Mouse (Mus musculus) hindbrain, embryonic 14.5 days (tissue): Measurements from ENCODE around the gene Cxcl1. TPM values are rescaled to one million over a fixed set of nuclear protein-coding genes. Genes with fewer than 3 reads are reported as not detected.

Source experiments
- ATAC-seq: fragments of 200-750 bp; cut with Nextera tagmentation; 2 replicates; pipeline ENCODE4 v1.8.0; 2017; ENCODE audit warnings: moderate number of reproducible peaks, mild to moderate bottlenecking, moderate TSS enrichment, moderate library complexity; ENCODE audit not compliant: low FRiP score
- DNase-seq: peaks from one replicate; pipeline ENCODE4 v3.0.0-alpha.2; 2015; ENCODE audit warnings: low spot score
- H3K27ac ChIP-seq: fragments of 300-500 bp; sonication (generic); 2 replicates; pipeline ENCODE4 v1.5.1; 2014; ENCODE audit warnings: mild to moderate bottlenecking, moderate library complexity
- H3K27me3 ChIP-seq: fragments of 300-500 bp; sonication (generic); 2 replicates; pipeline ENCODE4 v1.6.1; 2014; ENCODE audit warnings: mild to moderate bottlenecking, low read length, mixed read lengths; ENCODE audit not compliant: control insufficient read depth, insufficient read depth
- H3K36me3 ChIP-seq: fragments of 300-500 bp; sonication (generic); replicated peaks from 2 replicates; pipeline ENCODE4 v1.6.1; 2014; ENCODE audit not compliant: control insufficient read depth, insufficient read depth
- H3K4me1 ChIP-seq: fragments of 300-500 bp; sonication (generic); replicated peaks from 2 replicates; pipeline ENCODE4 v1.6.1; 2014; ENCODE audit warnings: antibody characterized with exemption, low read length, mixed read lengths; ENCODE audit not compliant: control insufficient read depth, insufficient read depth
- H3K4me2 ChIP-seq: fragments of 300-500 bp; sonication (generic); replicated peaks from 2 replicates; pipeline ENCODE4 v1.6.1; 2014; ENCODE audit warnings: mild to moderate bottlenecking, moderate library complexity
- H3K4me3 ChIP-seq: fragments of 300-500 bp; sonication (generic); replicated peaks from 2 replicates; pipeline ENCODE4 v1.5.1; 2014; ENCODE audit warnings: mild to moderate bottlenecking, low read length
- H3K9ac ChIP-seq: fragments of 300-500 bp; sonication (generic); 2 replicates; pipeline ENCODE4 v1.6.1; 2014
- H3K9me3 ChIP-seq: fragments of 300-500 bp; sonication (generic); 2 replicates; pipeline ENCODE4 v1.6.1; 2016; ENCODE audit warnings: low read length; ENCODE audit not compliant: control insufficient read depth
- WGBS: fragments of 180-500 bp; shearing (Covaris S2); extraction: QIAGEN DNeasy Blood & Tissue Kit; methylation state at CpG from one replicate; pipeline ENCODE4 v1.1.7; 2014; 5-methylcytosine and 5-hydroxymethylcytosine counted together
- polyA plus RNA-seq: library from polyadenylated mRNA; unstranded; fragments of >200 nt; fragmentation: Nextera tagmentation; extraction: Ambion mirVana; gene quantifications from 2 replicates; pipeline ENCODE4 v1.2.1, GENCODE M21; 2014

Cxcl1 gene
- polyA plus RNA-seq, 1 experiment from 2014 or later: 0.64 TPM

DNA sequence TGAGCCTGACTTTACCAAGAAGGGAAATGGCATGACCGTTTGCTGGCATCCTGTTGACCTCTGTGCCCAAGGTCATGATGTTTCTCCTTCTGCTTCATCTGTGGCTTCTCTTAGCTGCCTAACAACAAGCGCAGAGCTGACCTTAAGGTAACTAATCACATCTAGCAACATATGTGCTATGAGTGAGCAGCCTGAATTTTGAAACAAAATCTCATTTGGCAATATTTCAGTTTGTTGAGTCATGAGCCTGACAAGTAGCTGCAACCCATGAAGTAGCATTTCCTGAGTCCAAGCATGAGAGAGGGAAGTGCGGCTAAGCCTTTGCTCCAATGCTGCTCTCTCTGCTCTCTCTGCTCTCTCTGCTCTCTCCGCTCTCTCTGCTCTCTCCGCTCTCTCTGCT, 9.4 kb upstream of the Cxcl1 start:
- Histone ChIP-seq H3K4me3 (no peak overlapping the region), H3K4me2 (no peak overlapping the region), H3K9ac (no peak overlapping the region), H3K27ac (no peak overlapping the region), H3K9me3 (no peaks in the 10 kb centered on the region), H3K36me3 (no peaks in the 10 kb centered on the region), H3K27me3 (no peaks in the 10 kb centered on the region), H3K4me1 (no peaks in the 10 kb centered on the region)
- WGBS: 97% methylated on average over 5 of the region's 5 CpGs
- DNase-seq: no peak
- ATAC-seq: no peak

GRCm38 (mm10) chr5:90882146-90882545, 8.9 kb upstream of the Cxcl1 start:
- Histone ChIP-seq H3K9me3 (no peaks in the 10 kb centered on the region), H3K9ac (no peak overlapping the region), H3K27me3 (no peaks in the 10 kb centered on the region), H3K27ac (no peak overlapping the region), H3K4me2 (no peak overlapping the region), H3K36me3 (no peaks in the 10 kb centered on the region), H3K4me3 (no peak overlapping the region), H3K4me1 (no peaks in the 10 kb centered on the region)
- ATAC-seq (no peak), DNase-seq (no peak)
- WGBS: 78% methylated on average over 5 of the region's 5 CpGs

DNA sequence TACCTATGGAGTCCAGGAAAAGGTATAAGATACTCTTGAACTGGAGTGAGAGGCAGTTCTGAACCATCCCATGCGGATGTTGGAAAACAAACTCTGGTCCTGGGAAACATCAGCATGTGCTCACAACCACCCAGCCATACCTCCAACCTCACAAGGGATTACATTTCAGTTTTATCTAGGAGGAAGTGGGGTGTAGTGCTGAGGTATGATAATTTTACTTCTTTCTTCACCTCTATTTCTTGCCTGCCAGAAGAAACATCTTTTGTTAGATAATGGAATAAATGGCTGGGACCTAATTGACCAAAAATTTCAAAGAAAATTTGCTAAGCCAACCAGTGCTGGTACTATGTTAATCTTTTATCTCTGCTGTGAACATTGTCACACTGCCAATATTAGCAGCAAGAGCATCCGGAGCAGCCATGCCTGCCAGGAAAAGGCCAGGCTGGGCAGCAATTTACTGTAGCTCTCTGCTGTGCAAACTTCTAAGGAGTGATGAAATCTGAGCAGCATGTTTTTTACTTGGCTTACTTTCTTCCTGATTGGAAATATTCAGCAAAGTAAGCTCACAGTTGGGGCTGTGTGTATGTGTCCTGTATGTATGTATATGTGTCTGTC, 6.3 kb upstream of the Cxcl1 start:
- ATAC-seq: no peak
- Histone ChIP-seq H3K9me3 (no peaks in the 10 kb centered on the region), H3K4me1 (no peaks in the 10 kb centered on the region), H3K36me3 (no peaks in the 10 kb centered on the region), H3K27ac (no peak overlapping the region), H3K4me3 (no peak overlapping the region), H3K27me3 (no peaks in the 10 kb centered on the region), H3K9ac (no peak overlapping the region), H3K4me2 (no peak overlapping the region)
- WGBS: 77% methylated on average over 2 of the region's 2 CpGs
- DNase-seq: no peak

- H3K9ac ChIP-seq: no peak overlapping the region
- no peaks in the 10 kb centered on the region for H3K36me3 ChIP-seq
- 81% methylated on average over 5 of the region's 5 CpGs for WGBS
- H3K27ac ChIP-seq: no peak overlapping the region
- peaks cover 5% of the 10 kb centered on the region; the same call in 1 of the 2 replicates for H3K4me1 ChIP-seq
- no peak overlapping the region for H3K4me3 ChIP-seq
- DNase-seq (no peak), ATAC-seq (no peak)
- no peaks in the 10 kb centered on the region for H3K9me3 ChIP-seq
- peaks cover 5% of the 10 kb centered on the region; the same call in 1 of the 2 replicates for H3K27me3 ChIP-seq
- no peak overlapping the region for H3K4me2 ChIP-seq
These were observed 2.4 kb upstream of the Cxcl1 start for GRCm38 (mm10) chr5:90888661-90889060.

GRCm38 (mm10) chr5:90891464-90891813, 398 bp downstream of the Cxcl1 start:
- Histone ChIP-seq H3K4me2 (peak overlapping the region; percentile 98), H3K27ac (no peak overlapping the region), H3K4me1 (peaks cover 5% of the 10 kb centered on the region; the same call in 1 of the 2 replicates), H3K4me3 (peak overlapping the region; percentile 43), H3K27me3 (peaks cover 5% of the 10 kb centered on the region; the same call in 1 of the 2 replicates), H3K9me3 (no peaks in the 10 kb centered on the region), H3K9ac (peak overlapping the region; percentile 64), H3K36me3 (no peaks in the 10 kb centered on the region)
- 33% methylated on average over 10 of the region's 10 CpGs for WGBS
- ATAC-seq: no peak; the same call in 1 of the 2 replicates
- DNase-seq: no peak

DNA sequence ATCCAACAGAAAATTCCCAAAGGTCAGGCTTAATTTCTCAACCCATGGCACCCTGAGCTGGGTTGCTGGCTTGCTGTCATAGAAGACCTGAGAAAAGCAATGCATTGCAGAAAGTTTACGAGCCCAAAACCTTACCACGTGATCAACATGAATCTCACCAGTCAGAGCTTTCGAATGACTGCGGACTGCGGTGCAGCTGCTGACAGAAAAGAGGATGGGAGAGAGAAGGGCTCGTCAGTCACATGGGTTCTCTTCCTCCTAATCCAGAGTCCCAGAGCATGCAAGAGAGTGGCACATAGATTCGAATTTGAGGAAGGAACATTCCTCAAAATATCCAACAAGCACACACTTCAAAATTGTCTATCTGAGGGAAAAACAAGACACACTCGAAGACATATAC, 3.2 kb downstream of the Cxcl1 start:
- DNase-seq (no peak), ATAC-seq (no peak)
- no peaks in the 10 kb centered on the region for H3K36me3 ChIP-seq
- peaks cover 5% of the 10 kb centered on the region; the same call in 1 of the 2 replicates for H3K4me1 ChIP-seq
- no peaks in the 10 kb centered on the region for H3K9me3 ChIP-seq
- no peak overlapping the region for H3K4me3 ChIP-seq
- peaks cover 5% of the 10 kb centered on the region; the same call in 1 of the 2 replicates for H3K27me3 ChIP-seq
- no peak overlapping the region for H3K4me2 ChIP-seq
- 78% methylated on average over 8 of the region's 8 CpGs for WGBS
- H3K9ac ChIP-seq: no peak overlapping the region
- H3K27ac ChIP-seq: no peak overlapping the region

GRCm38 (mm10) chr5:90897429-90897828, 6.4 kb downstream of the Cxcl1 start:
- no peaks in the 10 kb centered on the region for H3K36me3 ChIP-seq
- ATAC-seq: no peak
- WGBS: 79% methylated on average over 3 of the region's 3 CpGs

GRCm38 (mm10) chr5:90899308-90899707, 8.3 kb downstream of the Cxcl1 start:
- H3K36me3 ChIP-seq: no peaks in the 10 kb centered on the region
- H3K9ac ChIP-seq: no peak overlapping the region
- H3K4me1 ChIP-seq: peaks cover 6% of the 10 kb centered on the region
- no peak overlapping the region for H3K4me2 ChIP-seq
- no peaks in the 10 kb centered on the region for H3K9me3 ChIP-seq
- no peak overlapping the region for H3K4me3 ChIP-seq
- no peak for DNase-seq
- ATAC-seq: no peak
- WGBS: 87% methylated on average over 5 of the region's 5 CpGs
- H3K27ac ChIP-seq: no peak overlapping the region
- no peaks in the 10 kb centered on the region for H3K27me3 ChIP-seq

More at GRCm38 (mm10) chr5:90897429-90897828, 6.4 kb downstream of the Cxcl1 start:
- Histone ChIP-seq H3K4me1 (no peaks in the 10 kb centered on the region), H3K4me2 (no peak overlapping the region), H3K27me3 (no peaks in the 10 kb centered on the region), H3K27ac (no peak overlapping the region), H3K4me3 (no peak overlapping the region), H3K9ac (no peak overlapping the region), H3K9me3 (no peaks in the 10 kb centered on the region)
- no peak for DNase-seq

DNA sequence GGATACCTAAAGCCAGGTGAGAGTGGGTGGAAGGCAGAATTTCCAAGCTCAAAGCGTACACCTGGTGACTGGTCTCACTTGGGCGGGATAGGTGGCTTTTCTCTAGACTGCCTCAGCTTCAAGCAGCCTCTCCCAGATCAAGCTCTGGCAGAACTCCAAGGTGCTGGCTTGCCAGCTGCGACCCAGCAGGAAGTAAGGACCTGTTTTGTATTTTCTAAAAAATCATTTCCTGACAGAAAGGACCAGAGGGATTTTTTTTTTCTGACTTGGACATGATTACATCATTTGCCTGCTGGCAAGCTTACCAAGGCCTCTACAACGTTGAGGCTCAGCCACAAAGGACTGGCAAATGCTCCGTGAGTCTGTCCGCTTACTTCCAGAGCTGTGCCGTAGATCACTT, 9.1 kb downstream of the Cxcl1 start:
- H3K36me3 ChIP-seq: no peaks in the 10 kb centered on the region
- 54% methylated on average over 7 of the region's 7 CpGs for WGBS
- ATAC-seq (no peak), DNase-seq (no peak)
- no peak overlapping the region for H3K4me2 ChIP-seq
- H3K9ac ChIP-seq: no peak overlapping the region
- H3K4me3 ChIP-seq: no peak overlapping the region
- peaks cover 6% of the 10 kb centered on the region for H3K4me1 ChIP-seq
- H3K27ac ChIP-seq: no peak overlapping the region
- H3K27me3 ChIP-seq: peaks cover 8% of the 10 kb centered on the region
- no peaks in the 10 kb centered on the region for H3K9me3 ChIP-seq

DNA sequence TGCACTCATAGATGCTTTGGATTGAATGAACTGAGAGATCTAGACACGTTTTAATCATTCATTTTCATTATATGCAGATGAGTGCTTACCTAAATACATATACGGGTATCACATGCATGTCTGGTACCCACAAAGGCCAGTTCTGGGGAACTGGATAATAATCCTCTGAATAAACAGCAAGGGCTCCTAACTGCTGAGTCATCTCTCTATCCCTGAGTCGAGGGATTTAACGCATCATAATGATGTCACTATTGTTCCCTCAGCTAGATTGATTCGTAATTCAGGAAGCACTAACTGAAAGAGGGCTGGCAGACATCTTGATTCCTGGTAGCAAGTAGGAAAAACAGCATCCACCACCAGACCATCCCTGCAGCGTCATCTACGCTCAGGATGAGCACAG, 9.6 kb downstream of the Cxcl1 start:
- H3K27ac ChIP-seq: no peak overlapping the region
- H3K9ac ChIP-seq: no peak overlapping the region
- no peaks in the 10 kb centered on the region for H3K9me3 ChIP-seq
- no peak overlapping the region for H3K4me2 ChIP-seq
- H3K27me3 ChIP-seq: peaks cover 8% of the 10 kb centered on the region
- WGBS: 71% methylated on average over 7 of the region's 7 CpGs
- no peak for DNase-seq
- peaks cover 6% of the 10 kb centered on the region for H3K4me1 ChIP-seq
- no peak overlapping the region for H3K4me3 ChIP-seq
- ATAC-seq: no peak
- no peaks in the 10 kb centered on the region for H3K36me3 ChIP-seq
